Mouse (Mus musculus) cerebellum, adult 2 months (tissue): ENCODE measurements at regions not wholly inside any gene's neighbourhood (a gene's known extent, or its start where the extent isn't known, plus 50 kb on each side); places are given as distances from the start of the nearest gene placed in this dataset.

ENCODE experiments used
- DNase-seq, 2 experiments: peaks; one replicate each; pipeline ENCODE4 v3.0.0; 2021
- H3K27ac ChIP-seq: fragments of 200-500 bp; 2 replicates; pipeline ENCODE4 v1.5.1; 2012; ENCODE audit warnings: low read length, control low read depth, inconsistent platforms; ENCODE audit not compliant: insufficient read depth
- H3K27me3 ChIP-seq: fragments of 200-500 bp; 2 replicates; pipeline ENCODE4 v1.6.1; 2012; ENCODE audit warnings: inconsistent platforms, mild to moderate bottlenecking, low read length, moderate library complexity; ENCODE audit not compliant: control insufficient read depth, insufficient read depth
- H3K4me1 ChIP-seq: fragments of 200-500 bp; 2 replicates; pipeline ENCODE4 v1.6.1; 2011; ENCODE audit warnings: low read length; ENCODE audit not compliant: control insufficient read depth, insufficient read depth
- H3K4me3 ChIP-seq: fragments of 200-500 bp; replicated peaks from 2 replicates; pipeline ENCODE3; 2011; ENCODE audit warnings: mild to moderate bottlenecking, low read depth, low read length, control low read depth; ENCODE audit not compliant: insufficient read depth
- CTCF ChIP-seq: fragments of 200-500 bp; IDR thresholded peaks from 2 replicates; pipeline ENCODE4 v1.5.1; 2011; ENCODE audit warnings: low read depth, mild to moderate bottlenecking, control low read depth, low read length, moderate library complexity, borderline replicate concordance; ENCODE audit not compliant: insufficient read depth
- POLR2A ChIP-seq: fragments of 200-500 bp; IDR thresholded peaks from 2 replicates; pipeline ENCODE4 v1.6.1; 2011; ENCODE audit warnings: low read length, control low read depth, borderline replicate concordance; ENCODE audit not compliant: insufficient read depth
- WGBS: fragments of 180-500 bp; shearing (Covaris S2); methylation state at CpG from one replicate; pipeline ENCODE4 v1.1.7; 2018; 5-methylcytosine and 5-hydroxymethylcytosine counted together

- Histone ChIP-seq H3K4me1 (no peaks in the 10 kb centered on the region), H3K27ac (no peak overlapping the region), H3K4me3 (no peak overlapping the region), H3K27me3 (no peaks in the 10 kb centered on the region)
- WGBS, result 78% methylated on average over 3 of the region's 3 CpGs
- TF ChIP-seq CTCF (no peak), POLR2A (no peak)
- DNase-seq, result no peak
Measured at GRCm38 (mm10) chr3:50829211-50829610, 385.8 kb upstream of the Slc7a11 start.

- 88% methylated on average over 6 of the region's 6 CpGs for WGBS
- no peak for TF ChIP-seq POLR2A
- TF ChIP-seq CTCF, result no peak
- no peak for DNase-seq
- Histone ChIP-seq H3K4me3 (no peak overlapping the region), H3K27me3 (no peaks in the 10 kb centered on the region), H3K27ac (no peak overlapping the region), H3K4me1 (no peaks in the 10 kb centered on the region)
Measured at GRCm38 (mm10) chr3:50830446-50830845, 387.0 kb upstream of the Slc7a11 start.

GRCm38 (mm10) chr3:50830926-50831325, 387.5 kb upstream of the Slc7a11 start:
- Histone ChIP-seq H3K4me3 (no peak overlapping the region), H3K4me1 (no peaks in the 10 kb centered on the region), H3K27me3 (no peaks in the 10 kb centered on the region), H3K27ac (no peak overlapping the region)
- DNase-seq, result no peak
- TF ChIP-seq CTCF (0 out of 2 replicates have a peak, but pooled peaks have one; percentile 3), POLR2A (no peak)
- 76% methylated on average over 9 of the region's 9 CpGs for WGBS

GRCm38 (mm10) chr3:50842216-50842615, 382.0 kb upstream of the Noct start:
- no peak overlapping the region for H3K27ac ChIP-seq
- 43% methylated on average over 4 of the region's 4 CpGs for WGBS
- TF ChIP-seq POLR2A (no peak), CTCF (no peak)

GRCm38 (mm10) chr3:50844835-50845301, 379.4 kb upstream of the Noct start:
- TF ChIP-seq CTCF (no peak), POLR2A (no peak)
- no peak for DNase-seq
- WGBS, result 48% methylated on average over 8 of the region's 8 CpGs
- H3K27me3 ChIP-seq, result no peaks in the 10 kb centered on the region
- H3K27ac ChIP-seq, result no peak overlapping the region
- no peaks in the 10 kb centered on the region for H3K4me1 ChIP-seq
- H3K4me3 ChIP-seq, result no peak overlapping the region

More at GRCm38 (mm10) chr3:50842216-50842615, 382.0 kb upstream of the Noct start:
- no peaks in the 10 kb centered on the region for H3K4me1 ChIP-seq
- no peak overlapping the region for H3K4me3 ChIP-seq
- H3K27me3 ChIP-seq, result no peaks in the 10 kb centered on the region
- DNase-seq, result no peak

GRCm38 (mm10) chr3:50845311-50845710, 378.9 kb upstream of the Noct start:
- no peak overlapping the region for H3K27ac ChIP-seq
- H3K4me1 ChIP-seq, result no peaks in the 10 kb centered on the region
- 65% methylated on average over 2 of the region's 2 CpGs for WGBS
- H3K27me3 ChIP-seq, result no peaks in the 10 kb centered on the region
- H3K4me3 ChIP-seq, result no peak overlapping the region
- no peak for DNase-seq
- TF ChIP-seq CTCF, result no peak
- no peak for TF ChIP-seq POLR2A

- 88% methylated on average over 3 of the region's 3 CpGs for WGBS
- Histone ChIP-seq H3K27me3 (no peaks in the 10 kb centered on the region; the same call in 1 of the 2 replicates), H3K4me1 (0 out of 2 replicates have a peak, but pooled peaks cover 2% of the 10 kb centered on the region), H3K27ac (no peak overlapping the region), H3K4me3 (no peak overlapping the region)
- no peak for DNase-seq
- TF ChIP-seq CTCF (no peak), POLR2A (no peak)
Measured at GRCm38 (mm10) chr3:50848528-50848927, 375.7 kb upstream of the Noct start.

GRCm38 (mm10) chr3:50851083-50851637, 373.1 kb upstream of the Noct start:
- no peak for TF ChIP-seq POLR2A
- TF ChIP-seq CTCF, result no peak
- Histone ChIP-seq H3K27me3 (no peaks in the 10 kb centered on the region; the same call in 1 of the 2 replicates), H3K27ac (no peak overlapping the region), H3K4me3 (no peak overlapping the region), H3K4me1 (0 out of 2 replicates have a peak, but pooled peaks cover 2% of the 10 kb centered on the region)
- no peak for DNase-seq
- 49% methylated on average over 5 of the region's 5 CpGs for WGBS

GRCm38 (mm10) chr3:50867105-50867504, 357.1 kb upstream of the Noct start:
- H3K27ac ChIP-seq, result no peak overlapping the region
- no peaks in the 10 kb centered on the region for H3K27me3 ChIP-seq
- no peaks in the 10 kb centered on the region for H3K4me1 ChIP-seq
- WGBS, result 100% methylated on average over 1 of the region's 1 CpGs
- no peak for DNase-seq
- no peak for TF ChIP-seq CTCF
- no peak for TF ChIP-seq POLR2A
- no peak overlapping the region for H3K4me3 ChIP-seq
